Mouse (Mus musculus): ENCODE data around the gene Slc38a6. TPM values are rescaled to one million over a fixed set of nuclear protein-coding genes. Genes with fewer than 3 reads are reported as not detected.

The Slc38a6 gene
- polyA plus RNA-seq, 1 experiment = 32.7 TPM

- DNase-seq = no peak
- TF ChIP-seq POLR2A (IDR thresholded peaks at IDR 0.05; ENCODE audit: control insufficient read depth, extremely low read depth, insufficient read depth, low read length, poor library complexity) (no peak), CTCF (IDR thresholded peaks at IDR 0.05; ENCODE audit: borderline replicate concordance, control insufficient read depth, extremely low read depth, insufficient read depth, low read length, poor library complexity) (no peak)
- Histone ChIP-seq H3K4me1 (replicated peaks; ENCODE audit: control insufficient read depth, insufficient read depth, low read length) (0 out of 2 replicates have a peak, but pooled peaks cover 3% of the 10 kb centered on the region), H3K27me3 (ENCODE audit: control insufficient read depth, insufficient read depth, low read length) (no peaks in the 10 kb centered on the region), H3K27ac (ENCODE audit: control insufficient read depth, insufficient read depth, low read length) (no peak overlapping the region), H3K4me3 (ENCODE audit: control insufficient read depth, insufficient read depth, low read length) (no peak overlapping the region), H3K36me3 (ENCODE audit: control insufficient read depth, insufficient read depth, low read length) (no peaks in the 10 kb centered on the region)
- WGBS = 96% methylated on average over 3 of the region's 3 CpGs
Observed at GRCm38 (mm10) chr12:73288626-73289025, 2.0 kb downstream of the Slc38a6 start.

GRCm38 (mm10) chr12:73294884-73295283 lies 8.3 kb downstream of the Slc38a6 start:
- no peak for TF ChIP-seq CTCF (IDR thresholded peaks at IDR 0.05; ENCODE audit: borderline replicate concordance, control insufficient read depth, extremely low read depth, insufficient read depth, low read length, poor library complexity)
- no peak for TF ChIP-seq POLR2A (IDR thresholded peaks at IDR 0.05; ENCODE audit: control insufficient read depth, extremely low read depth, insufficient read depth, low read length, poor library complexity)
- H3K36me3 ChIP-seq (ENCODE audit: control insufficient read depth, insufficient read depth, low read length) = no peaks in the 10 kb centered on the region
- H3K4me1 ChIP-seq (replicated peaks; ENCODE audit: control insufficient read depth, insufficient read depth, low read length) = no peaks in the 10 kb centered on the region
- H3K27me3 ChIP-seq (ENCODE audit: control insufficient read depth, insufficient read depth, low read length) = no peaks in the 10 kb centered on the region
- H3K27ac ChIP-seq (ENCODE audit: control insufficient read depth, insufficient read depth, low read length) = no peak overlapping the region
- H3K4me3 ChIP-seq (ENCODE audit: control insufficient read depth, insufficient read depth, low read length) = no peak overlapping the region
- DNase-seq = no peak

- no peak for DNase-seq
- no peaks in the 10 kb centered on the region for H3K36me3 ChIP-seq (ENCODE audit: control insufficient read depth, insufficient read depth, low read length)
- no peaks in the 10 kb centered on the region for H3K4me1 ChIP-seq (replicated peaks; ENCODE audit: control insufficient read depth, insufficient read depth, low read length)
- H3K27ac ChIP-seq (ENCODE audit: control insufficient read depth, insufficient read depth, low read length) = no peak overlapping the region
- no peak for TF ChIP-seq POLR2A (IDR thresholded peaks at IDR 0.05; ENCODE audit: control insufficient read depth, extremely low read depth, insufficient read depth, low read length, poor library complexity)
- no peak for TF ChIP-seq CTCF (IDR thresholded peaks at IDR 0.05; ENCODE audit: borderline replicate concordance, control insufficient read depth, extremely low read depth, insufficient read depth, low read length, poor library complexity)
- 93% methylated on average over 11 of the region's 11 CpGs for WGBS
- no peak overlapping the region for H3K4me3 ChIP-seq (ENCODE audit: control insufficient read depth, insufficient read depth, low read length)
- no peaks in the 10 kb centered on the region for H3K27me3 ChIP-seq (ENCODE audit: control insufficient read depth, insufficient read depth, low read length)
Observed at GRCm38 (mm10) chr12:73295505-73296140, 9.0 kb downstream of the Slc38a6 start.

GRCm38 (mm10) chr12:73298621-73299020 lies 12.0 kb downstream of the Slc38a6 start:
- Histone ChIP-seq H3K27me3 (ENCODE audit: control insufficient read depth, insufficient read depth, low read length) (no peaks in the 10 kb centered on the region), H3K27ac (ENCODE audit: control insufficient read depth, insufficient read depth, low read length) (no peak overlapping the region), H3K4me1 (replicated peaks; ENCODE audit: control insufficient read depth, insufficient read depth, low read length) (no peaks in the 10 kb centered on the region), H3K36me3 (ENCODE audit: control insufficient read depth, insufficient read depth, low read length) (no peaks in the 10 kb centered on the region), H3K4me3 (ENCODE audit: control insufficient read depth, insufficient read depth, low read length) (no peak overlapping the region)
- TF ChIP-seq POLR2A (IDR thresholded peaks at IDR 0.05; ENCODE audit: control insufficient read depth, extremely low read depth, insufficient read depth, low read length, poor library complexity) (no peak), CTCF (IDR thresholded peaks at IDR 0.05; ENCODE audit: borderline replicate concordance, control insufficient read depth, extremely low read depth, insufficient read depth, low read length, poor library complexity) (no peak)
- DNase-seq = no peak
- WGBS = 96% methylated on average over 5 of the region's 5 CpGs

GRCm38 (mm10) chr12:73300531-73300930 lies 14.0 kb downstream of the Slc38a6 start:
- 95% methylated on average over 2 of the region's 2 CpGs for WGBS
- Histone ChIP-seq H3K4me1 (replicated peaks; ENCODE audit: control insufficient read depth, insufficient read depth, low read length) (no peaks in the 10 kb centered on the region), H3K27ac (ENCODE audit: control insufficient read depth, insufficient read depth, low read length) (no peak overlapping the region), H3K36me3 (ENCODE audit: control insufficient read depth, insufficient read depth, low read length) (no peaks in the 10 kb centered on the region), H3K4me3 (ENCODE audit: control insufficient read depth, insufficient read depth, low read length) (no peak overlapping the region), H3K27me3 (ENCODE audit: control insufficient read depth, insufficient read depth, low read length) (no peaks in the 10 kb centered on the region)
- DNase-seq = no peak
- TF ChIP-seq POLR2A (IDR thresholded peaks at IDR 0.05; ENCODE audit: control insufficient read depth, extremely low read depth, insufficient read depth, low read length, poor library complexity) (no peak), CTCF (IDR thresholded peaks at IDR 0.05; ENCODE audit: borderline replicate concordance, control insufficient read depth, extremely low read depth, insufficient read depth, low read length, poor library complexity) (no peak)

GRCm38 (mm10) chr12:73304636-73305035 lies 18.1 kb downstream of the Slc38a6 start:
- H3K27me3 ChIP-seq (ENCODE audit: control insufficient read depth, insufficient read depth, low read length) = no peaks in the 10 kb centered on the region
- no peak overlapping the region for H3K4me3 ChIP-seq (ENCODE audit: control insufficient read depth, insufficient read depth, low read length)
- no peak for TF ChIP-seq CTCF (IDR thresholded peaks at IDR 0.05; ENCODE audit: borderline replicate concordance, control insufficient read depth, extremely low read depth, insufficient read depth, low read length, poor library complexity)
- TF ChIP-seq POLR2A (IDR thresholded peaks at IDR 0.05; ENCODE audit: control insufficient read depth, extremely low read depth, insufficient read depth, low read length, poor library complexity) = no peak
- WGBS = 97% methylated on average over 4 of the region's 4 CpGs
- H3K4me1 ChIP-seq (replicated peaks; ENCODE audit: control insufficient read depth, insufficient read depth, low read length) = no peaks in the 10 kb centered on the region
- no peak overlapping the region for H3K27ac ChIP-seq (ENCODE audit: control insufficient read depth, insufficient read depth, low read length)
- DNase-seq = no peak
- no peaks in the 10 kb centered on the region for H3K36me3 ChIP-seq (ENCODE audit: control insufficient read depth, insufficient read depth, low read length)

GRCm38 (mm10) chr12:73307750-73308149 lies 21.2 kb downstream of the Slc38a6 start:
- WGBS = 98% methylated on average over 4 of the region's 4 CpGs
- no peaks in the 10 kb centered on the region for H3K36me3 ChIP-seq (ENCODE audit: control insufficient read depth, insufficient read depth, low read length)
- no peak for DNase-seq
- H3K27ac ChIP-seq (ENCODE audit: control insufficient read depth, insufficient read depth, low read length) = no peak overlapping the region
- no peak overlapping the region for H3K4me3 ChIP-seq (ENCODE audit: control insufficient read depth, insufficient read depth, low read length)
- no peaks in the 10 kb centered on the region for H3K27me3 ChIP-seq (ENCODE audit: control insufficient read depth, insufficient read depth, low read length)
- H3K4me1 ChIP-seq (replicated peaks; ENCODE audit: control insufficient read depth, insufficient read depth, low read length) = no peaks in the 10 kb centered on the region
- no peak for TF ChIP-seq CTCF (IDR thresholded peaks at IDR 0.05; ENCODE audit: borderline replicate concordance, control insufficient read depth, extremely low read depth, insufficient read depth, low read length, poor library complexity)
- no peak for TF ChIP-seq POLR2A (IDR thresholded peaks at IDR 0.05; ENCODE audit: control insufficient read depth, extremely low read depth, insufficient read depth, low read length, poor library complexity)
